Comparison of ENCODE assay signal across 8 mouse cellular contexts in the genomic region with DNA sequence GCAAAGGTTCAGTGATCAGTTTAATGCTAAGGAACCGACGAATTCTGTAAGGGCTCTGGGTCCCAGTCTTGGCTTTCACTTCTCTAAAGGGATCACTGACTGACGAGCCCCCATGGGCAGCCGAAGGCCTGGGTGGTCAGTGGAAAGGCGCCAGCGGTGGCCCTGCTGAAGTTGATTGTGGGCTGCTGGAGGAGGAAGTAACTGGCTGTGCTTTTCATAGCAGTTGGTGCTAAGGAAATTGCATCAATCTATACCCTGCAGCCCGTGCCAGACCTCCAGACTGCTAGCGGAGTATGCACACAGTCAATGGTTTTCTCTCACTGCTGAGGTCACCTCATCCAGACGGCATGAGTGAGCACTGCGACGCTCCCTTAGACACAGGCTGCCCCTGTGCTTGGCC. TPM values are rescaled to one million over a fixed set of nuclear protein-coding genes. Genes with fewer than 3 reads are reported as not detected.
DNase-seq lines count a peak whose midpoint lies in the region; ATAC-seq and TF ChIP-seq lines count a peak whose summit lies in the region.

No protein-coding gene starts in this region.

- DNase-seq in left cerebral cortex, adult 2 months (ENCODE audit: extremely low spot score in 1 of 2, low spot score in 2 of 2): no peak
- no peak for DNase-seq in left cerebral cortex, adult 8-10 months (ENCODE audit: low spot score in 2 of 2)
- no peak for DNase-seq in lung, adult 2 months

- no peak for TF ChIP-seq POLR2A in lung, adult 2 months (IDR thresholded peaks at IDR 0.05; ENCODE audit: borderline replicate concordance, extremely low read depth, low read depth, low read length)

- H3K4me3 ChIP-seq in left cerebral cortex, adult 2 months: peak overlapping the region; percentile 74
- H3K4me3 ChIP-seq in embryonic facial prominence, embryonic 15.5 days (replicated peaks): peak overlapping the region; percentile 61
- peak overlapping the region; percentile 67 for H3K4me3 ChIP-seq in hindbrain, embryonic 13.5 days
- H3K4me3 ChIP-seq in lung, adult 2 months (replicated peaks; ENCODE audit: extremely low read depth, low read depth, low read length): peak overlapping the region; percentile 31
- H3K4me3 ChIP-seq in neural tube, embryonic 14.5 days (ENCODE audit: low read depth, low read length): no peak overlapping the region; the same call in 1 of the 2 replicates

- H3K36me3 ChIP-seq in embryonic facial prominence, embryonic 15.5 days: no peaks in the 10 kb centered on the region
- no peaks in the 10 kb centered on the region for H3K36me3 ChIP-seq in hindbrain, embryonic 13.5 days
- no peaks in the 10 kb centered on the region for H3K36me3 ChIP-seq in neural tube, embryonic 14.5 days (ENCODE audit: control insufficient read depth, insufficient read depth, low read length)

- no peak for ATAC-seq in embryonic facial prominence, embryonic 15.5 days (ENCODE audit: insufficient number of reproducible peaks, low FRiP score, low TSS enrichment, low read depth)
- no peak for ATAC-seq in hindbrain, embryonic 13.5 days (ENCODE audit: low FRiP score)
- ATAC-seq in neural tube, embryonic 14.5 days (ENCODE audit: low read depth): peak; percentile 2; the same call in 1 of the 2 replicates
- ATAC-seq in activated CD4-positive, CD25-positive, alpha-beta regulatory T cell, adult 4 months: no peak
- ATAC-seq in inflammation-experienced regulatory T-cells, adult 6 months: no peak

- peaks cover 52% of the 10 kb centered on the region for H3K27me3 ChIP-seq in embryonic facial prominence, embryonic 15.5 days
- H3K27me3 ChIP-seq in hindbrain, embryonic 13.5 days: peaks cover 44% of the 10 kb centered on the region
- no peaks in the 10 kb centered on the region for H3K27me3 ChIP-seq in neural tube, embryonic 14.5 days (ENCODE audit: control insufficient read depth, insufficient read depth, low read length)

- 44% methylated on average over 11 of the region's 11 CpGs for WGBS in embryonic facial prominence, embryonic 15.5 days
- 48% methylated on average over 11 of the region's 11 CpGs for WGBS in hindbrain, embryonic 13.5 days
- WGBS in lung, adult 2 months: 27% methylated on average over 11 of the region's 11 CpGs
- WGBS in neural tube, embryonic 14.5 days: 46% methylated on average over 11 of the region's 11 CpGs

- peak overlapping the region; percentile 79; the same call in 1 of the 2 replicates for H3K27ac ChIP-seq in left cerebral cortex, adult 2 months
- H3K27ac ChIP-seq in embryonic facial prominence, embryonic 15.5 days (replicated peaks): no peak overlapping the region
- no peak overlapping the region; the same call in 1 of the 2 replicates for H3K27ac ChIP-seq in hindbrain, embryonic 13.5 days
- H3K27ac ChIP-seq in neural tube, embryonic 14.5 days (ENCODE audit: low read depth, low read length): no peak overlapping the region

- intact Hi-C loops in left cerebral cortex, adult 2 months (cut with DNase I): loop anchor here (1.0 kb wide), 1 partner anchor 31 kb away; the partner anchor contains the start of gene Btbd1

- peaks cover 20% of the 10 kb centered on the region for H3K4me1 ChIP-seq in embryonic facial prominence, embryonic 15.5 days
- peaks cover 31% of the 10 kb centered on the region for H3K4me1 ChIP-seq in hindbrain, embryonic 13.5 days (replicated peaks)
- peaks cover 9% of the 10 kb centered on the region; the same call in 1 of the 2 replicates for H3K4me1 ChIP-seq in lung, adult 2 months (ENCODE audit: control insufficient read depth, insufficient read depth, low read length)
- peaks cover 5% of the 10 kb centered on the region; the same call in 1 of the 2 replicates for H3K4me1 ChIP-seq in neural tube, embryonic 14.5 days (ENCODE audit: control insufficient read depth, insufficient read depth, low read length)

- no peaks in the 10 kb centered on the region for H3K9me3 ChIP-seq in embryonic facial prominence, embryonic 15.5 days (replicated peaks)
- H3K9me3 ChIP-seq in hindbrain, embryonic 13.5 days: no peaks in the 10 kb centered on the region
- H3K9me3 ChIP-seq in neural tube, embryonic 14.5 days (ENCODE audit: control insufficient read depth, low read length): no peaks in the 10 kb centered on the region

- H3K4me2 ChIP-seq in embryonic facial prominence, embryonic 15.5 days (replicated peaks): peak overlapping the region; percentile 99
- H3K4me2 ChIP-seq in hindbrain, embryonic 13.5 days: peak overlapping the region; percentile 97
- H3K4me2 ChIP-seq in neural tube, embryonic 14.5 days (ENCODE audit: low read depth, low read length): peak overlapping the region; percentile 99; the same call in 1 of the 2 replicates

- no peak for TF ChIP-seq CTCF in left cerebral cortex, adult 2 months (IDR thresholded peaks at IDR 0.05)
- no peak for TF ChIP-seq CTCF in lung, adult 2 months (IDR thresholded peaks at IDR 0.05; ENCODE audit: insufficient read depth, low read length)

- no peak overlapping the region for H3K9ac ChIP-seq in embryonic facial prominence, embryonic 15.5 days
- 0 out of 2 replicates have a peak overlapping the region, but pooled peaks have one; percentile 13 for H3K9ac ChIP-seq in hindbrain, embryonic 13.5 days
- no peak overlapping the region for H3K9ac ChIP-seq in neural tube, embryonic 14.5 days (replicated peaks; ENCODE audit: low read depth, low read length)

RNA-seq across cellular contexts. Expression of gene Tm6sf1, which starts 1.3 kb away (rescaled TPM):
- 10 to 100 TPM; 30.9 to 33.7 TPM for total RNA-seq in left cerebral cortex, adult 2 months (2021)
- total RNA-seq in left cerebral cortex, adult 8-10 months (2022): 10 to 100 TPM; 22.3 to 28.4 (median 27.6) TPM
- 22.1 and 25.1 TPM in 2 replicates for polyA plus RNA-seq in embryonic facial prominence, embryonic 15.5 days (2015; fragmentation: Nextera tagmentation; extraction: Ambion mirVana)
- polyA plus RNA-seq in hindbrain, embryonic 13.5 days (2015; fragmentation: Nextera tagmentation; extraction: Ambion mirVana): 10.1 and 11.2 TPM in 2 replicates
- 74.5 and 82.3 TPM in 2 replicates for polyA plus RNA-seq in lung, adult 2 months (2012; rRNA removed)
- 12.4 and 12.5 TPM in 2 replicates for polyA plus RNA-seq in neural tube, embryonic 14.5 days (2014; fragmentation: Nextera tagmentation; extraction: Ambion mirVana)
- 1 to 10 TPM; 7.7 to 9.4 TPM for polyA plus RNA-seq in activated CD4-positive, CD25-positive, alpha-beta regulatory T cell, adult 4 months (2017; shearing (Covaris generic))
- 10 to 100 TPM in 2 of 3 experiments, 1 to 10 TPM in 1; 5.4 to 14.7 (median 10.2) TPM for polyA plus RNA-seq in inflammation-experienced regulatory T-cells, adult 6 months (2017; shearing (Covaris generic))

RNA-seq across cellular contexts. Expression of gene Gm10160, which starts 4.5 kb away (rescaled TPM):
- total RNA-seq in left cerebral cortex, adult 2 months (2021): not detected
- total RNA-seq in left cerebral cortex, adult 8-10 months (2022): not detected
- polyA plus RNA-seq in embryonic facial prominence, embryonic 15.5 days (2015; fragmentation: Nextera tagmentation; extraction: Ambion mirVana): not detected in 2 replicates
- not detected in 2 replicates for polyA plus RNA-seq in hindbrain, embryonic 13.5 days (2015; fragmentation: Nextera tagmentation; extraction: Ambion mirVana)
- polyA plus RNA-seq in lung, adult 2 months (2012; rRNA removed): not detected in 2 replicates
- not detected in 2 replicates for polyA plus RNA-seq in neural tube, embryonic 14.5 days (2014; fragmentation: Nextera tagmentation; extraction: Ambion mirVana)
- polyA plus RNA-seq in activated CD4-positive, CD25-positive, alpha-beta regulatory T cell, adult 4 months (2017; shearing (Covaris generic)): not detected
- polyA plus RNA-seq in inflammation-experienced regulatory T-cells, adult 6 months (2017; shearing (Covaris generic)): not detected

RNA-seq across cellular contexts. Expression of gene Btbd1, which starts 30.8 kb away (rescaled TPM):
- total RNA-seq in left cerebral cortex, adult 2 months (2021): 100 to 1,000 TPM; 110 to 111 TPM
- total RNA-seq in left cerebral cortex, adult 8-10 months (2022): 100 to 1,000 TPM; 102 to 123 (median 113) TPM
- 60.7 and 64.9 TPM in 2 replicates for polyA plus RNA-seq in embryonic facial prominence, embryonic 15.5 days (2015; fragmentation: Nextera tagmentation; extraction: Ambion mirVana)
- 87.2 and 95.1 TPM in 2 replicates for polyA plus RNA-seq in hindbrain, embryonic 13.5 days (2015; fragmentation: Nextera tagmentation; extraction: Ambion mirVana)
- polyA plus RNA-seq in lung, adult 2 months (2012; rRNA removed): 27.4 and 28.7 TPM in 2 replicates
- polyA plus RNA-seq in neural tube, embryonic 14.5 days (2014; fragmentation: Nextera tagmentation; extraction: Ambion mirVana): 137 and 144 TPM in 2 replicates
- 10 to 100 TPM; 13.4 to 23.6 TPM for polyA plus RNA-seq in activated CD4-positive, CD25-positive, alpha-beta regulatory T cell, adult 4 months (2017; shearing (Covaris generic))
- 10 to 100 TPM; 13.9 to 23.0 (median 16.8) TPM for polyA plus RNA-seq in inflammation-experienced regulatory T-cells, adult 6 months (2017; shearing (Covaris generic))
